Mouse (Mus musculus): Measurements from ENCODE around the gene Tmem273.

GRCm38 (mm10) chr14:32827994-32828650 lies 42.4 kb downstream of the Tmem273 start:
- no peak for TF ChIP-seq E2F4 (IDR thresholded peaks at IDR 0.05; ENCODE audit: insufficient read depth)
- TF ChIP-seq POLR2A (IDR thresholded peaks at IDR 0.05; ENCODE audit: insufficient read length, low read depth), result no peak
- TF ChIP-seq TCF12 (IDR thresholded peaks at IDR 0.05; ENCODE audit: insufficient read depth, poor library complexity, severe bottlenecking), result no peak
- no peak for TF ChIP-seq USF1 (IDR thresholded peaks at IDR 0.05; ENCODE audit: low read depth)
- no peak for TF ChIP-seq MYOD1 (IDR thresholded peaks at IDR 0.05; ENCODE audit: control insufficient read depth in 1 of 3, insufficient read length in 2 of 3, low read depth in 2 of 3)
- no peak for TF ChIP-seq REST (IDR thresholded peaks at IDR 0.05; ENCODE audit: insufficient read depth, insufficient read length)
- TF ChIP-seq POLR2AphosphoS2 (IDR thresholded peaks at IDR 0.05; ENCODE audit: insufficient read length, low read depth), result no peak
- TF ChIP-seq SRF (IDR thresholded peaks at IDR 0.05; ENCODE audit: control insufficient read depth, insufficient read length, low read depth), result no peak
- TF ChIP-seq MYOG (IDR thresholded peaks at IDR 0.05; ENCODE audit: control insufficient read depth in 1 of 3, insufficient read depth in 1 of 3, insufficient read length in 2 of 3, low read depth in 2 of 3), result no peak

Data from myocyte (in vitro differentiated cells).